Mouse (Mus musculus): ENCODE measurements at regions not wholly inside any gene's neighbourhood (a gene's known extent, or its start where the extent isn't known, plus 50 kb on each side); places are given as distances from the start of the nearest gene placed in this dataset.

- DNase-seq = no peak
Observed at GRCm38 (mm10) chr16:62469286-62469685, 317.3 kb downstream of the Nsun3 start.

- no peak for DNase-seq
Observed at GRCm38 (mm10) chr16:62468846-62469245, 317.8 kb downstream of the Nsun3 start.

- no peak for DNase-seq
Observed at GRCm38 (mm10) chr16:62459949-62460551, 326.6 kb downstream of the Nsun3 start.

- no peak for DNase-seq
Observed at GRCm38 (mm10) chr16:62449735-62450134, 336.9 kb downstream of the Nsun3 start.

- DNase-seq = no peak
Observed at GRCm38 (mm10) chr16:62447380-62447779, 339.2 kb downstream of the Nsun3 start.

GRCm38 (mm10) chr16:62441197-62441596, 345.4 kb downstream of the Nsun3 start:
- DNase-seq = no peak

GRCm38 (mm10) chr16:62433125-62433524, 353.5 kb downstream of the Nsun3 start:
- no peak for DNase-seq

- no peak for DNase-seq
Observed at GRCm38 (mm10) chr16:62414485-62414884, 372.1 kb downstream of the Nsun3 start.

GRCm38 (mm10) chr16:62407526-62408165, 379.0 kb downstream of the Nsun3 start:
- DNase-seq = no peak

- no peak for DNase-seq
Observed at GRCm38 (mm10) chr16:62406458-62406857, 380.2 kb downstream of the Nsun3 start.

GRCm38 (mm10) chr16:62357279-62357678, 429.3 kb downstream of the Nsun3 start:
- no peak for DNase-seq

GRCm38 (mm10) chr16:62356349-62356748, 430.3 kb downstream of the Nsun3 start:
- no peak for DNase-seq

GRCm38 (mm10) chr16:62355830-62356270, 430.8 kb downstream of the Nsun3 start:
- no peak for DNase-seq

GRCm38 (mm10) chr16:62327378-62328036, 459.1 kb downstream of the Nsun3 start:
- no peak for DNase-seq

- DNase-seq = no peak
Observed at GRCm38 (mm10) chr16:62325534-62326244, 460.9 kb downstream of the Nsun3 start.

GRCm38 (mm10) chr16:62322809-62323208, 463.8 kb downstream of the Nsun3 start:
- no peak for DNase-seq

- DNase-seq = no peak
Observed at GRCm38 (mm10) chr16:62288948-62289347, 497.7 kb downstream of the Nsun3 start.
